Mouse (Mus musculus): ENCODE data around the gene Hsd17b12.

Hsd17b12 gene

DNA sequence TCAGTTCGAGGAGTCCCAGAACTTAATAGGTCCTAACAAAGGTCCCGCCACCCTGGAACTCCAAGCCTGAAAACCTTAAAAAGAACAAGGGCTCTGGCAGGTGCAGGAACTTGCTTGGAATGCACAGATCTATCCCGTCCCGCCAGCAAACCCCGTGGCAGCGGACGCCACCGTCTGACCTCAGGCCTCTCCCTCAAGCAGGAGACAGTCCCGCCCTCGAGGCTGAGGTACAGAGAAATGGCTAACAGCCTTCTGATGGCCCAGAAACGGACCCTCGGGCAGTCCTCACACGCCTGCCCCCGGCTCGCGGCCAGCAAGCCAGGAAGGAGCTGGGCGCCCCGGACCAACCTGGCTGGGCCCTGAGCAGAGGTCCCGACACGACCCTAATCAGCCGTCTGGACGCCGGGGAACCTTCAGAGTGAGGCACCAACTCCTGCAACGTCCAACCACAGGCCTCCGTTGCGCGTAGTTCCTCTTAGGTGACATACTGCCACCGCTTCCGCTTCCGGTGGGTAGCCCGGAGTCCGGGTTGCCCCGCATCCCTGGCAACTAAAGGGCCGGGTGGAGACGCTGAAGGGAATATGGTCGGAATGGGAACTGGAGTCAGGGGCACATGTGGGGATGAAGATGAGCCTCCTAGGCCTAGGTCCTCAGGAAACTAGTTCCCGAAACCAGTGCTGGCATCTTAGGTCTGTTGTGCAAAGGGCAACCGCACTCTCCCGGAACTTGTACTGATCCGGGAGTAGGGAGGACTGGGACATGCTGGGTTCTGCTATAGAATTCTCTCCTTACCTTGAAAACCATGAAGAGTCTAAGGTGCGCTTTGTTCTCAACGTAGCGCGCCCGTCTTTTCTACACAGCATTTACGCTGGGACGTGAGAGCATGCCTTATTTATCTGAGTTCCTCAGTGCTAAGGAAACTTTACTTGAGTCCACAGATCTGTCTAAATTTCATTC, 147.2 kb downstream of the Hsd17b12 start, which contains the start of gene Alkbh3:
Alkbh3 (minus strand) TSS at position 473 of the 957 bp plus-strand sequence.
- DNase-seq (ENCODE audit: low spot score in 2 of 2) = peak; percentile 93 to 96

- peak; percentile 96 for DNase-seq (ENCODE audit: low spot score in 2 of 2)
Measured at GRCm38 (mm10) chr2:94002331-94002730, 155.4 kb downstream of the Hsd17b12 start.

DNA sequence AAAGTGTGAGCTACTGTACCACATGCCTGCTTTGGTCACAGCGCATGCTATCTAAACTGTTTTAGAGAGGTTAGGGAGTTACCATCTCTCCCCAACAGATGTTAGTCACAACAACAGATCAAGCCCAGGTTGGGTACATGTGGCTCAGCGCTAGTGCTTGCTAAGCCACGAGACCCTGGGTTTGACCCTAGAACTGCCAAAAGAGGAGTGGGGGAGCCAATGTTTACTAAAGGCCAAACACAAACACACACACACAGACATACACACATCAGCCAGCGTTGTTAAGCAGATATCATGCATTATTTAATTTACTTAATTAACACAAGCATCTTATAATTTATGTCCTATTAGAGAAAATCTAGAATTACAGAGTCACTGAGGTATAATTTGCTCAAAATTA, 155.8 kb downstream of the Hsd17b12 start:
- DNase-seq (ENCODE audit: low spot score in 2 of 2) = no peak

DNA sequence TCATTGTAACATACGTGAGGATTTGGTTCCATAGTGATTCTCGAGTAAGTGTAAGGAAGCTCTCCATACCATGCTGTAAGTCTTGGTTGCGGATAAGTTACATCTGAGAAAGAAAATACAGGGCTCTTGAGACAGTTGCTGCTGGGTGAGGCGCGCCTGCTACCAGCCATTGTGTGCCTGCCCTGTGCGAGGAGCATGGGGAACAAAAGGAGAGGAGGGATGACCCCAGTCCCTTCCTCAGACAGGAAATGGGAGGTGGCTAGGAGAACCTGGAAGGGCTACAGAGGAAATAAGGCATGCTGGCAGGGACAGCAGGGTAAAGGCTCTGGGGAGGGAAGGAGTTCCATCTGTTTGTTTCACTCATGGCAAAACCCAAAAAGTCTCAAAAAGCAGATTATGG, 156.4 kb downstream of the Hsd17b12 start:
- no peak for DNase-seq (ENCODE audit: low spot score in 2 of 2)

- DNase-seq (ENCODE audit: low spot score in 2 of 2) = no peak
Measured at GRCm38 (mm10) chr2:93996254-93996653, 161.5 kb downstream of the Hsd17b12 start, which contains the start of gene Gm27027. TSS of gene Gm27027 (minus strand) at chr2:93996354.

DNA sequence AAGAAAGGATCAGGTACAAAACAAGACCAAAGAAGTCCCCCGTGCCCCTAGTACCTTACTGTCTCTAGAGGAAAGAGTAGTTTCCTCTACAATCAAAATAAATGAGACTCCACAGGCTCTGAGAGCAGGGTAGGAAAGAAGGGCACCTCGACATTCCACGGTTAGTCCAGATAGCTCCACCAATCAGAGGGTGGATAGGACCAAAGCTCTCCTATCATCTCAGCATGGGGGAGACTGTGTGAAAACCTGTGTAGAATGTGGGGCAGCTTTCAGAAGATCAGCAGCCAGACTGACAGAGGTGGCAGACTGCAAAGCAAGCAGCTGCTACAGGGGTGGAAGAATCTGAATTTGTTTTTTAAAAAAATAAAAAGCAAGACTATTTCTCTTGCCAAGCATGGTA, 165.0 kb downstream of the Hsd17b12 start:
- no peak for DNase-seq (ENCODE audit: low spot score in 2 of 2)

DNA sequence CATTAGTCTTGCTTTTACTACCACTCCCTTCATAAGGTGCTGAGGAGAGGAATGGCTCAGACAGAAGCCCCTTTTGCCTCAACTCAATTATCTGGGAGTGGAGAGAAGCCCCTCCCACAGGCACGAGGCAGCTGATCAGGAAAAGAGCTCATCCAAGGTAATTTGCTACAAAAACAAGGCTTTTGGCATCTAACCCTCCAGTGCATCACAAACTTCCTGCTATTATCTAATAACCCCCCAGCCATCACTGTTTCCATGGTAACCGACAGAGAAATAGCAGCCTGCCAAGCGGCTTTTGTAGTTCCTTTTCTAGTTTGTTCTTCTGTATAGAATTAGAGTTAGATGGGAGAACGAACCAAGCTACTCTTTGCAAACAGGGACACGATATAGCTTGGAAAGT, 165.5 kb downstream of the Hsd17b12 start:
- peak in 1 of 2 experiments; percentile 15 for DNase-seq (ENCODE audit: low spot score in 2 of 2)

GRCm38 (mm10) chr2:93991336-93991735, 166.4 kb downstream of the Hsd17b12 start:
- DNase-seq (ENCODE audit: low spot score in 2 of 2) = no peak

DNA sequence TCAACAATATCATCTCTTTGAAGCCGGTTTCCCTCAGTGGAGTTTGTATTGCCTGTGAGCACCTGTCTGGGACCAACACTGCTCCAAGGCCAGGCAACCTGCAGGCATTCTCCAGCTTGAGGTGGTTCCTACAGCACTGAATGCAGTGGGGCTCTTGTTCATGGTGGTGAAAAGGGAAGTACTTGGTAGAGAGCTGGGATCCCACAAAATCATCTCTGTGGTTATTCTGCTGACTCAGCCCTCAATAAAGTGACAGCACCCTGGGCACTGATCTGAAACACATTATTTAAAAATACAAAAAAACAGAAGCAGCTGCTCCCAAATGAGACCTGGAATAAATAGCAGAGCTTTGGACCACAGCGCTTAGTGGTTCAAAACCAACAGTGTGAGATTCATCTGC, 169.3 kb downstream of the Hsd17b12 start:
- no peak for DNase-seq (ENCODE audit: low spot score in 2 of 2)
